Mouse (Mus musculus) gastrocnemius, adult 18-20 months (tissue): Measurements from ENCODE around the gene Slitrk6. TPM values are rescaled to one million over a fixed set of nuclear protein-coding genes. Genes with fewer than 3 reads are reported as not detected.

Experiments
- DNase-seq: peaks from one replicate; pipeline ENCODE4 v3.0.0; 2021; ENCODE audit warnings: low spot score
- long read RNA-seq, 2 experiments: library from polyadenylated mRNA; stranded (forward); transcript quantifications; one replicate each; pipeline ENCODE4 v2.0.0; 2021
- total RNA-seq, 2 experiments: library from RNA; stranded (reverse); gene quantifications; 2 replicates each; pipeline ENCODE4 v1.2.3; 2021

The Slitrk6 gene
- total RNA-seq = under 1 TPM; 0.09 to 0.11 TPM
- long read RNA-seq, experiment 1 = 0 reads
- long read RNA-seq, experiment 2 = 0 reads

- DNase-seq = no peak
Observed at GRCm38 (mm10) chr14:110754484-110755307, at the start of gene Slitrk6. Slitrk6 (minus strand) TSS chr14:110755149.

- no peak for DNase-seq
Observed at GRCm38 (mm10) chr14:110777546-110777945, 22.6 kb upstream of the Slitrk6 start.

- no peak for DNase-seq
Observed at GRCm38 (mm10) chr14:110770694-110771093, 15.7 kb upstream of the Slitrk6 start.

- no peak for DNase-seq
Observed at GRCm38 (mm10) chr14:110762588-110763220, 7.8 kb upstream of the Slitrk6 start.

GRCm38 (mm10) chr14:110760909-110761308 lies 6.0 kb upstream of the Slitrk6 start:
- DNase-seq = no peak

GRCm38 (mm10) chr14:110755308-110755650 lies 330 bp upstream of the Slitrk6 start:
- no peak for DNase-seq

- DNase-seq = no peak
Observed at GRCm38 (mm10) chr14:110739861-110740260, 15.1 kb downstream of the Slitrk6 start.

GRCm38 (mm10) chr14:110739368-110739767 lies 15.6 kb downstream of the Slitrk6 start:
- no peak for DNase-seq

GRCm38 (mm10) chr14:110728344-110728910 lies 26.5 kb downstream of the Slitrk6 start:
- no peak for DNase-seq

GRCm38 (mm10) chr14:110724026-110724576 lies 30.8 kb downstream of the Slitrk6 start:
- DNase-seq = no peak
